Mouse (Mus musculus) MEL (cell line): ENCODE results near the gene Psmd5. TPM values are rescaled to one million over a fixed set of nuclear protein-coding genes. Genes with fewer than 3 reads are reported as not detected.

Source experiments
- DNase-seq: peaks from one replicate; pipeline ENCODE4 v3.0.0; 2011; ENCODE audit warnings: low read depth, low spot score
- H3K27ac ChIP-seq: 2 replicates; pipeline ENCODE4 v1.5.1; 2012; ENCODE audit warnings: low read depth, mild to moderate bottlenecking, control low read depth, low read length, moderate library complexity; ENCODE audit not compliant: control insufficient read depth
- H3K27me3 ChIP-seq, 2 experiments: fragments of 150-350 bp in 1 of 2; sonication (generic) in 1 of 2; 2 replicates each; pipeline ENCODE4 v1.6.1; 2012; ENCODE audit warnings: low read length in 2 of 2, mild to moderate bottlenecking in 2 of 2, improper control_type of control experiment in 1 of 2, moderate library complexity in 1 of 2; ENCODE audit not compliant: insufficient read depth in 2 of 2, control insufficient read depth in 1 of 2
- H3K36me3 ChIP-seq, 2 experiments: 2 replicates each; pipeline ENCODE4 v1.6.1; 2012 to 2014; ENCODE audit warnings: low read length in 2 of 2, improper control_type of control experiment in 1 of 2, inconsistent platforms in 1 of 2, mild to moderate bottlenecking in 1 of 2; ENCODE audit not compliant: insufficient read depth in 2 of 2, control insufficient read depth in 1 of 2
- H3K4me1 ChIP-seq, 2 experiments: fragments of 150-350 bp in 1 of 2; sonication (generic) in 1 of 2; 2 replicates each; pipeline ENCODE4 v1.6.1; 2012; ENCODE audit warnings: low read length in 2 of 2, improper control_type of control experiment in 1 of 2, mild to moderate bottlenecking in 1 of 2; ENCODE audit not compliant: insufficient read depth in 2 of 2, control insufficient read depth in 1 of 2
- H3K4me3 ChIP-seq, 2 experiments: fragments of 150-350 bp in 1 of 2; sonication (generic) in 1 of 2; 2 replicates each; pipeline ENCODE4 v1.5.1; 2012; ENCODE audit warnings: low read depth in 2 of 2, low read length in 2 of 2, mild to moderate bottlenecking in 2 of 2, moderate library complexity in 2 of 2, control low read depth in 1 of 2, improper control_type of control experiment in 1 of 2; ENCODE audit not compliant: control insufficient read depth in 1 of 2, insufficient read depth in 1 of 2
- H3K79me2 ChIP-seq: 2 replicates; pipeline ENCODE4 v1.6.1; 2012; ENCODE audit warnings: mild to moderate bottlenecking, low read length, moderate library complexity; ENCODE audit not compliant: control insufficient read depth, poor library complexity, insufficient read depth
- H3K9ac ChIP-seq: 2 replicates; pipeline ENCODE4 v1.6.1; 2012; ENCODE audit warnings: low read depth, mild to moderate bottlenecking, control low read depth, low read length, moderate library complexity; ENCODE audit not compliant: control insufficient read depth, poor library complexity, severe bottlenecking
- H3K9me3 ChIP-seq: fragments of 150-350 bp; sonication (generic); replicated peaks from 2 replicates; pipeline ENCODE4 v1.6.1; 2012; ENCODE audit warnings: mild to moderate bottlenecking, low read length, improper control_type of control experiment, moderate library complexity; ENCODE audit not compliant: insufficient read depth
- E2F4 ChIP-seq: IDR thresholded peaks from 2 replicates; pipeline ENCODE4 v1.6.1; 2011; ENCODE audit warnings: low read depth, low read length, improper control_type of control experiment, borderline replicate concordance
- HCFC1 ChIP-seq: IDR thresholded peaks from 2 replicates; pipeline ENCODE4 v1.6.1; 2012; ENCODE audit warnings: low read depth, mild to moderate bottlenecking, inconsistent platforms, low read length, improper control_type of control experiment, moderate library complexity
- JUND ChIP-seq: IDR thresholded peaks from 2 replicates; pipeline ENCODE4 v1.6.1; 2011; ENCODE audit warnings: low read depth, mild to moderate bottlenecking, improper control_type of control experiment, low read length
- KAT2A ChIP-seq: conservative IDR thresholded peaks from 2 replicates; pipeline ENCODE4 v1.6.1; 2012; ENCODE audit warnings: low read depth, low read length, improper control_type of control experiment, inconsistent platforms
- MEF2A ChIP-seq: IDR thresholded peaks from 2 replicates; pipeline ENCODE4 v1.6.1; 2014; ENCODE audit warnings: low read depth, mild to moderate bottlenecking, inconsistent platforms, low read length, improper control_type of control experiment; ENCODE audit not compliant: poor library complexity, insufficient replicate concordance, severe bottlenecking; ENCODE audit errors: extremely low read depth
- NRF1 ChIP-seq: IDR thresholded peaks from 2 replicates; pipeline ENCODE4 v1.6.1; 2014; ENCODE audit warnings: low read depth, mild to moderate bottlenecking, inconsistent platforms, low read length, improper control_type of control experiment, moderate library complexity; ENCODE audit not compliant: poor library complexity, insufficient read depth, severe bottlenecking
- POLR2AphosphoS5 ChIP-seq: IDR thresholded peaks from 2 replicates; pipeline ENCODE4 v1.6.1; 2012; ENCODE audit warnings: low read depth, borderline replicate concordance, mild to moderate bottlenecking, inconsistent platforms, low read length, moderate library complexity, mixed read lengths
- RCOR1 ChIP-seq: IDR thresholded peaks from 2 replicates; pipeline ENCODE4 v1.6.1; 2012; ENCODE audit warnings: low read depth, mild to moderate bottlenecking, inconsistent platforms, low read length, improper control_type of control experiment
- TAL1 ChIP-seq: IDR thresholded peaks from 2 replicates; pipeline ENCODE4 v1.6.1; 2012; ENCODE audit warnings: mild to moderate bottlenecking, inconsistent platforms, low read length, moderate library complexity, mixed read lengths
- USF2 ChIP-seq, 2 experiments: IDR thresholded peaks; 2 replicates each; pipeline ENCODE4 v1.6.1; 2011 to 2012; ENCODE audit warnings: improper control_type of control experiment in 2 of 2, low read length in 2 of 2, borderline replicate concordance in 1 of 2, inconsistent platforms in 1 of 2, low read depth in 1 of 2, mild to moderate bottlenecking in 1 of 2; ENCODE audit not compliant: insufficient read depth in 1 of 2
- polyA plus RNA-seq, 2 experiments: library from polyadenylated mRNA; stranded (reverse) in 1 of 2; unstranded in 1 of 2; fragments of >175 nt in 1 of 2; fragments of >200 nt in 1 of 2; gene quantifications; 2 replicates each; pipeline versions ENCODE4 v1.2.1 to v1.2.4; 2012; ENCODE audit warnings: low replicate concordance in 2 of 2, low read depth in 1 of 2; ENCODE audit not compliant: insufficient read length in 2 of 2, insufficient read depth in 1 of 2, missing spikeins in 1 of 2
- total RNA-seq: library from RNA; depleted of rRNA; stranded (reverse); fragments of 300-350 nt; gene quantifications from 2 replicates; pipeline ENCODE4 v1.2.3, GENCODE M21; 2012

The Psmd5 gene
- total and polyA plus RNA-seq, 3 experiments, result 48.1 to 70.3 TPM; not detected in 1

DNA sequence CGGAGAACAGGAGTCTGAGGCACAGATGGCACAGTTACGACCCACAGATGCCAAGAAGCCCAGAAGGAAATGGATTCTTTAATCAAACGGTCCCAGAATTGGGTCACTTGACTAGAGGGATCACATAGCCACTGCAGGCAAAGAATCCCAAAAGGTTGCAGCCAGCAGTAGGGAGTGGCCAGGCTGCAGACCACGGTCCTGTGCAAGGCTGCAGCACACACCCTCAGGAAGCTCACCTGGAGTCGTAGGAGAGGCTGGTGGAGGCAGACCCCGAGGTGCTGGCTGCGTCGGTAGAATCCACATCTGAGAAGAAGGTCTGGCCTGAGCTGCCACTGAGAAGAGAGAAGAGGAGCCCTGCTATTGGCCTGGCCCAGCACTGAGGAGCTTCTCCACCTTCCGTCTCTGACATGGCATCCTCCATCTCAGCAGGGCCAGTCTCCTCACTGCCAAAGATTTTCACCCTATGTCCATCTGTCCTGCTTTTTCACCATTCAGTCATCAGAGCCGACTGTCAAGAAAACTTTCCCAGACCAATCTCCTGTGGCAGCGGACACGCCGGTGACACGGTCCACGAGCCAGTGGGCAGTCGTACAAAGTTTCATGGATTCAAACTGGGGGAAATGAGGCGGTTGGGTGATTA is 22.2 kb upstream of the Psmd5 start:
- DNase-seq, result no peak
- Histone ChIP-seq H3K27ac (no peak overlapping the region), H3K4me3 (no peak overlapping the region), H3K9me3 (no peaks in the 10 kb centered on the region), H3K79me2 (no peaks in the 10 kb centered on the region), H3K36me3 (no peaks in the 10 kb centered on the region), H3K4me1 (no peaks in the 10 kb centered on the region), H3K27me3 (no peaks in the 10 kb centered on the region), H3K9ac (no peak overlapping the region)
- TF ChIP-seq NRF1, result no peak
- no peak for TF ChIP-seq USF2 (IDR thresholded peaks at IDR 0.05; ENCODE audit: borderline replicate concordance in 1 of 2, insufficient read depth in 1 of 2, low read depth in 1 of 2, low read length in 2 of 2)
- no peak for TF ChIP-seq POLR2AphosphoS5
- no peak for TF ChIP-seq MEF2A
- TF ChIP-seq HCFC1, result no peak

DNA sequence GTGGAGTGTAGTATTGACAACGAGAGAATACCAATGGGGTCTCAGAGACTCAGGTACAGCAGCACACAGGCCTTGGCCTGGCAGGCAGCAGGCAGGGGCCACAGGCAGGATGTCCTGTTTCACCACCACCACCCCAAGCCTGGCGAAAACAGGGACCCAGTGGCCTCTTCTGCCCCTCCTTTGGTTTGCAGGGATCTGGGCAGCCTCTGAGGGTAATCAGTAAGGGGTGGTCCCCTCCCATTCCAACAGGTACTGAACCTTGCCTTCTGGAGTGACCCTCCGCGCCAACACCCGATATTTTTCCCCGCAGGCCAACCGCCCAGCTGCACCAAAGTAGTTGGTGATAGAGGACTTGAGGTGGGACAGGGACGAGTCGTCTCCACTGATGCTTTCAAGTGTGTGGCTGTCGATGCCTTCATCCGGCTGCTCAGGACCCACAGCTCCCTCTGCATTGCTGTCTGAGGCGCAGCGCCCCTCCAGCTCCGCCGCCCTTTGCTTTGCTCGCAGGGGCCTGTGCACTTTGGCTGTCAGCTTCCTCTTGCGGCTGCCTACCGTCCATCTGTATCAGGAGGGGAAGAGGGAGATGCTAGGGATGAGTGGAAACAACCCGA is 20.8 kb upstream of the Psmd5 start:
- H3K4me3 ChIP-seq, result no peak overlapping the region
- H3K9ac ChIP-seq, result no peak overlapping the region
- H3K36me3 ChIP-seq, result no peaks in the 10 kb centered on the region
- no peaks in the 10 kb centered on the region for H3K9me3 ChIP-seq
- no peak for DNase-seq
- H3K79me2 ChIP-seq, result no peaks in the 10 kb centered on the region
- H3K27ac ChIP-seq, result no peak overlapping the region
- TF ChIP-seq TAL1 (no peak), E2F4 (no peak), RCOR1 (no peak), JUND (no peak)
- no peaks in the 10 kb centered on the region for H3K4me1 ChIP-seq
- H3K27me3 ChIP-seq, result no peaks in the 10 kb centered on the region

DNA sequence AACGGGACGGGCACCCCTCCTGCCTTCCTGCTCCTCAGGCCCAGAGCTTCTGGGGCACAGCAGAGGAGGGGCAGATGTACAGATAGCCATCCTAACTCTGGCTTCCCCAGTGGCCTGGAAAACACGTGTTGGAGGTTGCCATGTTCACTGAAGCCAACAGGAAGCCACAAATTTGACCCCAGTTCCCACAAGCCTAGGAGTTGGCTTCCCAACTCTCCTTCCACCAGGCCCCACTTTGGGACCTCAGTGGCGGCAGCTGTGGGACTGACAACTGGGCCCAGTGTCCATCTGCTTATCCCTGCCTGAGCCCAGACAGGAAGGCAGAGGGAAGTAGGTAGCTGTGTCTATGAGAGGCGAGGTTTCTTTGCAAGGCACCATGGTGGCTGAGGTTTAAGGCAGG is 19.2 kb upstream of the Psmd5 start:
- H3K9ac ChIP-seq, result no peak overlapping the region
- H3K27me3 ChIP-seq, result peaks cover 0 to 1% of the 10 kb centered on the region in 2 experiments; a peak in 1 of 4 replicates
- DNase-seq, result no peak
- no peaks in the 10 kb centered on the region for H3K79me2 ChIP-seq
- H3K4me3 ChIP-seq, result no peak overlapping the region
- H3K36me3 ChIP-seq, result no peaks in the 10 kb centered on the region
- H3K4me1 ChIP-seq, result no peaks in the 10 kb centered on the region
- TF ChIP-seq KAT2A, result no peak
- no peaks in the 10 kb centered on the region for H3K9me3 ChIP-seq
- H3K27ac ChIP-seq, result no peak overlapping the region
